Mouse (Mus musculus) CD4-positive, CD25-positive, alpha-beta regulatory T cell, adult 4 months (primary cell): Measurements from ENCODE around the gene Ms4a5. TPM values are rescaled to one million over a fixed set of nuclear protein-coding genes. Genes with fewer than 3 reads are reported as not detected.

ENCODE experiments used
- polyA plus RNA-seq, 2 experiments: library from polyadenylated mRNA; unstranded; fragments of 100-300 nt; shearing (Covaris generic); gene quantifications; one replicate each; pipeline ENCODE4 v1.2.1; 2017

Gene Ms4a5
- polyA plus RNA-seq, 2 experiments from 2014 or later, result not detected

Other genes with a start within 250 kb of the Ms4a5 start
- not detected for gene Ms4a8a, start 202.8 kb downstream of the Ms4a5 start, polyA plus RNA-seq
- gene 1700017D01Rik, start 153.0 kb downstream of the Ms4a5 start, polyA plus RNA-seq, result not detected
- gene 1700025F22Rik, start 118.6 kb downstream of the Ms4a5 start, polyA plus RNA-seq, result not detected
- gene Ms4a13, start 87.1 kb downstream of the Ms4a5 start, polyA plus RNA-seq, result not detected
- not detected for gene Ms4a12, start 51.4 kb downstream of the Ms4a5 start, polyA plus RNA-seq
- gene Ms4a1, start 17.6 kb downstream of the Ms4a5 start, polyA plus RNA-seq, result 10 to 100 TPM in 1 of 2 experiments, under 1 TPM in 1; 0.12 to 21.1 TPM
- not detected for gene Ms4a14, start 30.6 kb upstream of the Ms4a5 start, polyA plus RNA-seq
- gene Ms4a7, start 52.3 kb upstream of the Ms4a5 start, polyA plus RNA-seq, result not detected
- 1 to 10 TPM in 1 of 2 experiments, under 1 TPM in 1; 0.84 to 1.8 TPM for gene Ms4a4a, start 91.7 kb upstream of the Ms4a5 start, polyA plus RNA-seq
- gene Ms4a4c, start 120.9 kb upstream of the Ms4a5 start, polyA plus RNA-seq, result 10 to 100 TPM; 61.4 to 84.8 TPM
- 1,000 to 10,000 TPM; 2,426 to 2,599 TPM for gene Ms4a4b, start 159.7 kb upstream of the Ms4a5 start, polyA plus RNA-seq
- 10 to 100 TPM; 13.4 to 20.1 TPM for gene Ms4a6c, start 185.5 kb upstream of the Ms4a5 start, polyA plus RNA-seq
- 100 to 1,000 TPM; 420 to 532 TPM for gene Gm8369, start 202.1 kb upstream of the Ms4a5 start, polyA plus RNA-seq
- gene Ms4a6b, start 232.6 kb upstream of the Ms4a5 start, polyA plus RNA-seq, result 1,000 to 10,000 TPM; 1,239 to 1,299 TPM